Mouse (Mus musculus) erythroblast, embryonic 14.5 days (primary cell): ENCODE measurements around the gene Mrpl16. TPM values are rescaled to one million over a fixed set of nuclear protein-coding genes. Genes with fewer than 3 reads are reported as not detected.

ENCODE experiments used
- H3K27me3 ChIP-seq: 2 replicates; pipeline ENCODE4 v1.6.1; 2012; ENCODE audit warnings: inconsistent platforms; ENCODE audit not compliant: control insufficient read depth
- H3K36me3 ChIP-seq: 2 replicates; pipeline ENCODE4 v1.6.1; 2012; ENCODE audit warnings: mild to moderate bottlenecking, inconsistent platforms; ENCODE audit not compliant: control insufficient read depth
- H3K4me1 ChIP-seq: 2 replicates; pipeline ENCODE4 v1.6.1; 2012; ENCODE audit warnings: inconsistent platforms; ENCODE audit not compliant: control insufficient read depth
- H3K4me3 ChIP-seq: replicated peaks from 2 replicates; pipeline ENCODE3; 2012; ENCODE audit warnings: moderate library complexity, mild to moderate bottlenecking, inconsistent platforms
- H3K9me3 ChIP-seq: 2 replicates; pipeline ENCODE4 v1.6.1; 2012; ENCODE audit warnings: low read length, inconsistent platforms, mixed read lengths; ENCODE audit not compliant: control insufficient read depth
- GATA1 ChIP-seq: IDR thresholded peaks from 2 replicates; pipeline ENCODE4 v1.6.1; 2012; ENCODE audit warnings: low read length, inconsistent platforms, mixed read lengths
- TAL1 ChIP-seq: IDR thresholded peaks from 3 replicates; pipeline ENCODE4 v1.6.1; 2012; ENCODE audit warnings: low read length, inconsistent platforms, mixed read lengths
- polyA plus RNA-seq: library from polyadenylated mRNA; stranded (reverse); fragments of >175 nt; gene quantifications from 2 replicates; pipeline ENCODE4 v1.2.3, GENCODE M21; 2012

Mrpl16 gene
- polyA plus RNA-seq, 1 experiment, result 1.5 TPM

DNA sequence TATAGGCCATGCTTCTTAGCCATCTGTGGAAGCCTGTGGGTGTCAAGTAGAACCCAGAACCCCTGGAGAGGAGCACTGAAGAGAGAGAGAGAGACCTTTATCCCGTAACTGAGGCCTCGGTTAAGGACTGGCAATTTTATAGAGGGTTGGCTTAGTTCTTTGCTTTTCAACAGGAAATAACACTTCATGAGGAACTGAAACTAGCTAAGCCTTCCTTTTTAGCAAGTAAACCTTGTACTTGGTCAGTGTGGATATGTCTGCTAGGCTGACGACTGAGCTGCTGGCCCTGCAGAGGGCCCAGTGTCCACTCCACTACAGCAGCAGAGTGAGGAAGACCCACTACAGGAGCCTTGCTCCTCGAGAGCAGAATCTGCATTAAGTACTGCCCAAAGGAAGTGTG, 3.8 kb upstream of the Mrpl16 start:
- no peak overlapping the region for H3K4me3 ChIP-seq
- peaks cover 22% of the 10 kb centered on the region for H3K4me1 ChIP-seq
- no peaks in the 10 kb centered on the region for H3K9me3 ChIP-seq
- TF ChIP-seq TAL1 (no peak), GATA1 (no peak)
- no peaks in the 10 kb centered on the region for H3K27me3 ChIP-seq
- no peaks in the 10 kb centered on the region for H3K36me3 ChIP-seq

GRCm38 (mm10) chr19:11768163-11768562, 2.0 kb upstream of the Mrpl16 start:
- no peak overlapping the region for H3K4me3 ChIP-seq
- peaks cover 13% of the 10 kb centered on the region for H3K36me3 ChIP-seq
- TF ChIP-seq TAL1, result no peak
- no peaks in the 10 kb centered on the region for H3K27me3 ChIP-seq
- H3K4me1 ChIP-seq, result peaks cover 26% of the 10 kb centered on the region
- H3K9me3 ChIP-seq, result no peaks in the 10 kb centered on the region

DNA sequence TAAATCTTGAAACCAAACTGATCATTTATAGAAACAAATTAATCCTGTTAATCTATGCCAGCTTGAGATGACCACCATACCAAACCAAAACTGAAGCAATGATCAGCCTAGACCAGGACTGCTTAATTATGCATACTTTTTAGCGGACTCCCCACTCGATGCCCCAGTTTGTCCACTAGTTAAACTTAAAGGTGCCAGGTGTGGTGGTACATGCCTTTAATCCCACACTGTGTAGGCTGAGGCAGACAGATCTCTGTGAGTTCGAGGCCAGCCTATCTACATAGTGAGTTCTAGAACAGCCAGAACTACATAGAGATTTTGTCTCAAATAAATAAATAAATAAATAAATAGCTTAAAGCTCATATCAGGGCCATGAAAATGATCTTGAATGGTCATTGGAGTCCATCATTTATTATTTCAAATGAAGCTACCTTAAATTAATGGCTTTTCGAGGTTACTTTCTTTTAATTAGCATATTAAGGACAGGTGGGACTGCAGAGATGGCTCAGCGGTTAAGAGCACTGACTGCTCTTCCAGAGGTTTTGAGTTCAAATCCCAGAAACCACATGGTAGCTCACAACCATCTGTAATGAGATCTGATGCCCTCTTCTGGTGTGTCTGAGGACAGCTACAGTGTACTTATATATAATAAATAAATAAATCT, 802 bp upstream of the Mrpl16 start:
- Histone ChIP-seq H3K9me3 (no peaks in the 10 kb centered on the region), H3K4me3 (no peak overlapping the region), H3K27me3 (no peaks in the 10 kb centered on the region), H3K36me3 (peaks cover 25% of the 10 kb centered on the region), H3K4me1 (peaks cover 26% of the 10 kb centered on the region)
- TF ChIP-seq GATA1 (no peak), TAL1 (no peak)

DNA sequence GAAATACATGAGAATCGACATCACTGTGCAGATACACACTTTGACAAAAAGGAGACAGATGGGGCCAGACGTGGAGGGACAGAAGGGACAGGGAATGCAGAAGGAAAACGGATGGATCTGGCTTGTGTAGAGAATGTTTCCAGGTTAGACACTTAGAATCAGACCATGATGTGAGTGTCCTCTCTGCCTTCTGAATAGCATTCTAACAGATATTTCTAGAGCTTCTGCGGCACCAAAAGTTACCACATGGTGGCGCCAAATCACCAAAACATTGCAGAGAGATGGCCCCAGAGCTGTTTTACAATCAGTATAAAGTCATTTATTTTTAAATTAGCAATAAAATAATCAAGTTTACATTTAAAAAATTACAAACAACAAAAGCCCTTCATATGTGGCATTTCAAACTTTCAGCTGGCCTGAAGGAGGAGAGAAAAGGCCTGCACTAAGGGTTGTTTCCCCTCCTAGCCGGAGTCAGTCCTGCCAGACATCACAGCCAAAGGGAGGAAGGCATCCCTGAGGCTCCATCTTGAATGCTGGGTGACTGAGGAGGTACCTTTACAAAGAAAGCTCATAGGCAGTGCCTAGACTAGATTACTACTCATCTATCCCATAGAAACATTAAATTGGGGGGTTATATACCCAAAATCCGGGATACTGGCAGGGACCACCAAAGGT, 7.1 kb downstream of the Mrpl16 start:
- Histone ChIP-seq H3K4me1 (no peaks in the 10 kb centered on the region), H3K4me3 (no peak overlapping the region), H3K9me3 (no peaks in the 10 kb centered on the region), H3K27me3 (no peaks in the 10 kb centered on the region), H3K36me3 (peaks cover 43% of the 10 kb centered on the region)
- TF ChIP-seq TAL1, result no peak
- no peak for TF ChIP-seq GATA1

GRCm38 (mm10) chr19:11785409-11786154, 15.4 kb downstream of the Mrpl16 start:
- Histone ChIP-seq H3K27me3 (no peaks in the 10 kb centered on the region), H3K4me3 (no peak overlapping the region), H3K9me3 (no peaks in the 10 kb centered on the region), H3K4me1 (no peaks in the 10 kb centered on the region), H3K36me3 (no peaks in the 10 kb centered on the region)
- TF ChIP-seq TAL1 (no peak), GATA1 (no peak)

DNA sequence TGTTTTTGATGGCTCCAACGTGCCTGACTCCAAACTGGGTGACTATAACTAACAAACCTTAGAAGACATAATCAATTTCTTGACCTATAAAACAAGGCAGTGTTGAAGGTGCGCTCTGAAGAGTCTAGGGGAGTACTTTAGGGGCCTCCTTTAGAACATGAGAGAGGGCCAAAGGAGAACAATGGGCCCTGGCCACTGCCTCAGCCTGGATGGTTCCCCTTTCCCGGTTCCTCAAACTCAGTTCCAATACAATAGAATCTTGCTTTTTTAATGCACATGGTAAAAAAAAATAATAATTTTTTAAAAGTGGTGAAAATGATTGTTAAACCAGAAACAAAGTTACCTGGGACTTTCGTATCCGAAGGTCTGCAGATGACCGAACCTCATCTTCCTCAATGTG, 17.6 kb downstream of the Mrpl16 start:
- H3K4me1 ChIP-seq, result no peaks in the 10 kb centered on the region
- H3K9me3 ChIP-seq, result no peaks in the 10 kb centered on the region
- H3K4me3 ChIP-seq, result no peak overlapping the region
- H3K27me3 ChIP-seq, result no peaks in the 10 kb centered on the region
- no peak for TF ChIP-seq TAL1
- TF ChIP-seq GATA1, result no peak
- H3K36me3 ChIP-seq, result no peaks in the 10 kb centered on the region

- Histone ChIP-seq H3K9me3 (no peaks in the 10 kb centered on the region), H3K36me3 (no peaks in the 10 kb centered on the region), H3K4me1 (no peaks in the 10 kb centered on the region), H3K27me3 (no peaks in the 10 kb centered on the region), H3K4me3 (no peak overlapping the region)
- TF ChIP-seq GATA1 (no peak), TAL1 (no peak)
Observed at GRCm38 (mm10) chr19:11788876-11789275, 18.7 kb downstream of the Mrpl16 start.

DNA sequence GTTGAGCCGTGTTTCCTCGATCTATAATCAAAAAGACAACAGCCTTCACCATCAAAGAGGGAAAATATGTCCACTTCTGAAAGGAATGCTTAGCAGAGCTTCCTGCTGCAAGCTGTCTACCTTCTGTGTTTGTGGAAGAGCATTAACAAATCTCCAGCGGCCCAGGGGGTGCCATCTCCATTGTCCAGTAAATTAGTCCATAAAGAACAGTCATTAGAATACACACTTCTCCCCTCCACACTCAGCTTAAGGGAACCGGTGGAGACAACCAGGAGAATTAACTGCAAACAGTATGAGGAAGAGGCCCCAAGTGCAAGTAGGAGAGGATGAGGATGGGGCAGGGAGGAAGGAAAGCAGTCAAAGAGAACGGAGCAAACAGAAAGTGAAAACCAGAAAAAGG, 21.6 kb downstream of the Mrpl16 start:
- no peaks in the 10 kb centered on the region for H3K9me3 ChIP-seq
- H3K27me3 ChIP-seq, result no peaks in the 10 kb centered on the region
- no peak overlapping the region for H3K4me3 ChIP-seq
- H3K36me3 ChIP-seq, result no peaks in the 10 kb centered on the region
- TF ChIP-seq GATA1 (no peak), TAL1 (no peak)
- no peaks in the 10 kb centered on the region for H3K4me1 ChIP-seq

GRCm38 (mm10) chr19:11793741-11794359, 23.7 kb downstream of the Mrpl16 start:
- no peaks in the 10 kb centered on the region for H3K4me1 ChIP-seq
- H3K27me3 ChIP-seq, result no peaks in the 10 kb centered on the region
- no peaks in the 10 kb centered on the region for H3K9me3 ChIP-seq
- H3K4me3 ChIP-seq, result no peak overlapping the region
- no peaks in the 10 kb centered on the region for H3K36me3 ChIP-seq
- TF ChIP-seq TAL1 (no peak), GATA1 (no peak)
